Mouse (Mus musculus): Measurements from ENCODE around the gene Nipsnap2. TPM values are rescaled to one million over a fixed set of nuclear protein-coding genes. Genes with fewer than 3 reads are reported as not detected.

Nipsnap2 gene
- total RNA-seq, 2 experiments from 2014 or later, result 77.7 to 81.8 TPM

Other genes starting within 250 kb of the Nipsnap2 start
- gene Sfswap, start 223.8 kb upstream of the Nipsnap2 start, total RNA-seq (2021), result 100 to 1,000 TPM in 1 of 2 experiments, 10 to 100 TPM in 1; 86.2 to 104 TPM
- 100 to 1,000 TPM in 1 of 2 experiments, 10 to 100 TPM in 1; 98.9 to 104 TPM for gene Mmp17, start 140.9 kb upstream of the Nipsnap2 start, total RNA-seq (2021)
- gene Zfp11, start 55.0 kb upstream of the Nipsnap2 start, total RNA-seq (2021), result 1 to 10 TPM; 6.2 to 7.2 TPM
- not detected for gene Sept14, start 16.6 kb upstream of the Nipsnap2 start, total RNA-seq (2021)
- 10 to 100 TPM; 72.8 to 81.5 TPM for gene Mrps17, start 9.6 kb upstream of the Nipsnap2 start, total RNA-seq (2021)
- gene Psph, start 62.4 kb downstream of the Nipsnap2 start, total RNA-seq (2021), result 10 to 100 TPM; 21.5 to 21.6 TPM
- 10 to 100 TPM; 18.8 to 19.8 TPM for gene Sumf2, start 121.9 kb downstream of the Nipsnap2 start, total RNA-seq (2021)
- 100 to 1,000 TPM; 475 to 476 TPM for gene Chchd2, start 162.4 kb downstream of the Nipsnap2 start, total RNA-seq (2021)
- gene Zbed5, start 170.7 kb downstream of the Nipsnap2 start, total RNA-seq (2021), result 1 to 10 TPM; 7.3 to 7.8 TPM
- 10 to 100 TPM; 11.0 to 16.6 TPM for gene Phkg1, start 173.5 kb downstream of the Nipsnap2 start, total RNA-seq (2021)
- gene Nupr1l, start 183.5 kb downstream of the Nipsnap2 start, total RNA-seq (2021), result 1 to 10 TPM; 1.9 to 2.3 TPM
- 10 to 100 TPM; 44.9 to 50.8 TPM for gene Vkorc1l1, start 216.9 kb downstream of the Nipsnap2 start, total RNA-seq (2021)

All from left cerebral cortex, adult 18-20 months (tissue).